ENCODE assay signal across 13 mouse cellular contexts in the genomic region with DNA sequence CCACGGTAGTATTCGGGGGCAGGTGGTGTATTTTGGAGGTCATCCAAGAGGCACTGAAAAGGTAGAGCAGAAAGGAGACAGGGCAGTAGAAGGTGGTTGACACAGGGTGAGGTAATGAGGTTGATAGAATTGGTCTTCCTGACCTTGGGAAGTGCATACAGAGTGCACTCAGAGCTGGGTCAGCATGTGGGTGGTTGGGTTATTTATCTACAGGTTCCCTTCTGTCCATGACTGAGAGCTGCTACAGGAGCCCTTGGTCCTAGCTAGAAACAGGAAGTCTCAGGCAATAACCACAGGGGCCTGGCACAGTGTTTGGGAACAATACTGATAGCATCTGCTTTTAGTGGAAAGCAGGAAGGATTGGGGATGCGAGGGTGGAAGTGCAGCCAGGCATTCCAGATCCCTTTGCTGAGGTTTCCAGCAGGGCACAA. TPM values are rescaled to one million over a fixed set of nuclear protein-coding genes. Genes with fewer than 3 reads are reported as not detected.
DNase-seq lines count a peak whose midpoint lies in the region; ATAC-seq and TF ChIP-seq lines count a peak whose summit lies in the region.
"Had no signal": no experiment of that assay in that cellular context is flagged by ENCODE, and none has a peak within 500 bp of the region (broad histone marks: within the 10 kb centered on the region; RNA-seq: fewer than 3 reads in every experiment).

No protein-coding gene starts in this region.

- DNase-seq in heart, postnatal 36 days, result no peak
- peak; percentile 48 for DNase-seq in ovary, adult 18-20 months (ENCODE audit: low spot score)
- DNase-seq in ovary, postnatal 10 days (ENCODE audit: low spot score), result no peak
- no peak for DNase-seq in stomach, postnatal 0 days (ENCODE audit: low spot score)
- no peak for DNase-seq in urinary bladder, adult 2 months (ENCODE audit: low spot score)
- DNase-seq: thymus, adult 2 months had no signal

- no peak overlapping the region for H3K4me2 ChIP-seq in heart, embryonic 13.5 days
- no peak overlapping the region for H3K4me2 ChIP-seq in stomach, postnatal 0 days (replicated peaks; ENCODE audit: low read depth)
- no peak overlapping the region for H3K4me2 ChIP-seq in intestine, embryonic 16.5 days (ENCODE audit: low read depth, low read length)
- H3K4me2 ChIP-seq: intestine, embryonic 15.5 days had no signal

- no peak for TF ChIP-seq EP300 in stomach, postnatal 0 days (optimal IDR thresholded peaks at IDR 0.05)

- H3K4me1 ChIP-seq in heart, embryonic 13.5 days, result peaks cover 17% of the 10 kb centered on the region
- H3K4me1 ChIP-seq in stomach, postnatal 0 days (replicated peaks; ENCODE audit: control insufficient read depth, insufficient read depth), result no peaks in the 10 kb centered on the region
- H3K4me1 ChIP-seq in intestine, embryonic 16.5 days (ENCODE audit: control insufficient read depth, insufficient read depth, low read length), result no peaks in the 10 kb centered on the region
- H3K4me1 ChIP-seq: intestine, embryonic 15.5 days had no signal

- intact Hi-C loops in heart, postnatal 36 days (cut with DNase I), result no loop called here

- no peak for TF ChIP-seq CTCF in stomach, postnatal 0 days (IDR thresholded peaks at IDR 0.05; ENCODE audit: low read depth)

- ATAC-seq in heart, embryonic 13.5 days (ENCODE audit: extremely low read depth, insufficient number of reproducible peaks, low FRiP score, low TSS enrichment), result no peak
- peak; percentile 29 to 71; a peak in 3 of 4 replicates for ATAC-seq in hematopoietic stem cell, adult 5-6 weeks (replicated peaks in 1 of 2; ENCODE audit: insufficient read depth in 1 of 2, low FRiP score in 2 of 2, low TSS enrichment in 1 of 2, low read depth in 1 of 2, poor library complexity in 2 of 2, severe bottlenecking in 2 of 2)
- ATAC-seq in stomach, postnatal 0 days (ENCODE audit: low FRiP score, low TSS enrichment), result peak; percentile 47; the same call in 1 of the 2 replicates
- ATAC-seq in intestine, embryonic 16.5 days, result no peak
- ATAC-seq: intestine, embryonic 15.5 days; midbrain, embryonic 16.5 days had no signal

- no peak overlapping the region for H3K9ac ChIP-seq in heart, embryonic 13.5 days
- H3K9ac ChIP-seq in stomach, postnatal 0 days (ENCODE audit: low read length), result no peak overlapping the region
- H3K9ac ChIP-seq in intestine, embryonic 16.5 days (ENCODE audit: low read depth, low read length), result no peak overlapping the region
- H3K9ac ChIP-seq: intestine, embryonic 15.5 days had no signal

- no peaks in the 10 kb centered on the region for H3K9me3 ChIP-seq in heart, embryonic 13.5 days
- no peaks in the 10 kb centered on the region for H3K9me3 ChIP-seq in stomach, postnatal 0 days (ENCODE audit: control insufficient read depth, low read length)
- H3K9me3 ChIP-seq in intestine, embryonic 16.5 days (ENCODE audit: control insufficient read depth, low read length), result no peaks in the 10 kb centered on the region
- H3K9me3 ChIP-seq: intestine, embryonic 15.5 days had no signal

- no peaks in the 10 kb centered on the region for H3K27me3 ChIP-seq in heart, embryonic 13.5 days (replicated peaks)
- H3K27me3 ChIP-seq in stomach, postnatal 0 days (ENCODE audit: control insufficient read depth, insufficient read depth, low read length), result no peaks in the 10 kb centered on the region
- no peaks in the 10 kb centered on the region for H3K27me3 ChIP-seq in intestine, embryonic 16.5 days (replicated peaks; ENCODE audit: control insufficient read depth, insufficient read depth, low read length)
- H3K27me3 ChIP-seq: intestine, embryonic 15.5 days had no signal

- H3K4me3 ChIP-seq in heart, embryonic 13.5 days, result no peak overlapping the region
- no peak overlapping the region for H3K4me3 ChIP-seq in stomach, postnatal 0 days (ENCODE audit: low read depth, low read length)
- H3K4me3 ChIP-seq in intestine, embryonic 16.5 days (ENCODE audit: low read length), result no peak overlapping the region
- H3K4me3 ChIP-seq: intestine, embryonic 15.5 days had no signal

- WGBS in heart, embryonic 13.5 days, result 34% methylated on average over 3 of the region's 3 CpGs
- WGBS in stomach, postnatal 0 days, result 41% methylated on average over 3 of the region's 3 CpGs
- WGBS in intestine, embryonic 16.5 days, result 38% methylated on average over 3 of the region's 3 CpGs

- no peaks in the 10 kb centered on the region for H3K36me3 ChIP-seq in heart, embryonic 13.5 days
- no peaks in the 10 kb centered on the region for H3K36me3 ChIP-seq in stomach, postnatal 0 days (ENCODE audit: control insufficient read depth, insufficient read depth, low read length)
- H3K36me3 ChIP-seq in intestine, embryonic 16.5 days (ENCODE audit: control insufficient read depth, insufficient read depth, low read length), result no peaks in the 10 kb centered on the region
- H3K36me3 ChIP-seq: intestine, embryonic 15.5 days had no signal

- peak overlapping the region; percentile 66 for H3K27ac ChIP-seq in heart, embryonic 13.5 days (replicated peaks)
- no peak overlapping the region for H3K27ac ChIP-seq in stomach, postnatal 0 days (replicated peaks)
- no peak overlapping the region for H3K27ac ChIP-seq in intestine, embryonic 16.5 days (ENCODE audit: low read length)
- H3K27ac ChIP-seq: intestine, embryonic 15.5 days had no signal

RNA-seq across cellular contexts. Expression of a gene that starts 2.9 kb away (rescaled TPM):
- not detected in 2 replicates for polyA plus RNA-seq in heart, embryonic 13.5 days (2015; fragmentation: Nextera tagmentation; extraction: Ambion mirVana)
- not detected for total RNA-seq in heart, postnatal 36 days (2021)
- total RNA-seq in hematopoietic stem cell, adult 5-6 weeks (2017), result not detected in 2 replicates
- polyA plus RNA-seq in stomach, postnatal 0 days (2015; fragmentation: Nextera tagmentation; extraction: Ambion mirVana), result 35.6 and 46.3 TPM in 2 replicates
- polyA plus RNA-seq in intestine, embryonic 16.5 days (2015; fragmentation: Nextera tagmentation; extraction: Ambion mirVana), result 0.39 TPM in 1 of 2 replicates, not detected in the other
- not detected in 2 replicates for polyA plus RNA-seq in urinary bladder, adult 2 months (2012; rRNA removed)
- total RNA-seq: gastrocnemius, adult 18-20 months had no signal
- polyA plus RNA-seq: intestine, embryonic 15.5 days; limb, embryonic 14.5 days; midbrain, embryonic 16.5 days had no signal

RNA-seq across cellular contexts. Expression of a gene that starts 12.3 kb away (rescaled TPM):
- polyA plus RNA-seq in heart, embryonic 13.5 days (2015; fragmentation: Nextera tagmentation; extraction: Ambion mirVana), result not detected in 2 replicates
- total RNA-seq in heart, postnatal 36 days (2021), result not detected
- not detected in 2 replicates for total RNA-seq in hematopoietic stem cell, adult 5-6 weeks (2017)
- 0.25 TPM in 1 of 2 replicates, not detected in the other for polyA plus RNA-seq in stomach, postnatal 0 days (2015; fragmentation: Nextera tagmentation; extraction: Ambion mirVana)
- polyA plus RNA-seq in intestine, embryonic 16.5 days (2015; fragmentation: Nextera tagmentation; extraction: Ambion mirVana), result 0.44 TPM in 1 of 2 replicates, not detected in the other
- not detected in 2 replicates for polyA plus RNA-seq in urinary bladder, adult 2 months (2012; rRNA removed)
- total RNA-seq: gastrocnemius, adult 18-20 months had no signal
- polyA plus RNA-seq: intestine, embryonic 15.5 days; limb, embryonic 14.5 days; midbrain, embryonic 16.5 days; thymus, adult 2 months had no signal

RNA-seq across cellular contexts. Expression of a gene that starts 18.4 kb away (rescaled TPM):
- not detected in 2 replicates for polyA plus RNA-seq in heart, embryonic 13.5 days (2015; fragmentation: Nextera tagmentation; extraction: Ambion mirVana)
- not detected for total RNA-seq in heart, postnatal 36 days (2021)
- total RNA-seq in hematopoietic stem cell, adult 5-6 weeks (2017), result not detected in 2 replicates
- 0.17 TPM in 1 of 2 replicates, not detected in the other for polyA plus RNA-seq in stomach, postnatal 0 days (2015; fragmentation: Nextera tagmentation; extraction: Ambion mirVana)
- not detected in 2 replicates for polyA plus RNA-seq in intestine, embryonic 16.5 days (2015; fragmentation: Nextera tagmentation; extraction: Ambion mirVana)
- not detected in 2 replicates for polyA plus RNA-seq in urinary bladder, adult 2 months (2012; rRNA removed)
- total RNA-seq: gastrocnemius, adult 18-20 months had no signal
- polyA plus RNA-seq: intestine, embryonic 15.5 days; limb, embryonic 14.5 days; midbrain, embryonic 16.5 days; thymus, adult 2 months had no signal

RNA-seq across cellular contexts. Expression of a gene that starts 19.7 kb away (rescaled TPM):
- not detected in 2 replicates for polyA plus RNA-seq in heart, embryonic 13.5 days (2015; fragmentation: Nextera tagmentation; extraction: Ambion mirVana)
- total RNA-seq in heart, postnatal 36 days (2021), result not detected
- total RNA-seq in hematopoietic stem cell, adult 5-6 weeks (2017), result not detected in 2 replicates
- polyA plus RNA-seq in stomach, postnatal 0 days (2015; fragmentation: Nextera tagmentation; extraction: Ambion mirVana), result not detected in 2 replicates
- not detected in 2 replicates for polyA plus RNA-seq in intestine, embryonic 16.5 days (2015; fragmentation: Nextera tagmentation; extraction: Ambion mirVana)
- not detected in 2 replicates for polyA plus RNA-seq in urinary bladder, adult 2 months (2012; rRNA removed)
- total RNA-seq: gastrocnemius, adult 18-20 months had no signal
- polyA plus RNA-seq: intestine, embryonic 15.5 days; limb, embryonic 14.5 days; midbrain, embryonic 16.5 days; thymus, adult 2 months had no signal

RNA-seq across cellular contexts. Expression of a gene that starts 30.2 kb away (rescaled TPM):
- polyA plus RNA-seq in heart, embryonic 13.5 days (2015; fragmentation: Nextera tagmentation; extraction: Ambion mirVana), result not detected in 2 replicates
- not detected for total RNA-seq in heart, postnatal 36 days (2021)
- not detected in 2 replicates for total RNA-seq in hematopoietic stem cell, adult 5-6 weeks (2017)
- polyA plus RNA-seq in stomach, postnatal 0 days (2015; fragmentation: Nextera tagmentation; extraction: Ambion mirVana), result 0.98 and 1.2 TPM in 2 replicates
- not detected in 2 replicates for polyA plus RNA-seq in intestine, embryonic 16.5 days (2015; fragmentation: Nextera tagmentation; extraction: Ambion mirVana)
- polyA plus RNA-seq in urinary bladder, adult 2 months (2012; rRNA removed), result not detected in 2 replicates
- total RNA-seq: gastrocnemius, adult 18-20 months had no signal
- polyA plus RNA-seq: intestine, embryonic 15.5 days; limb, embryonic 14.5 days; midbrain, embryonic 16.5 days; thymus, adult 2 months had no signal

Comparison
In these comparisons a context has a peak if more than half of its experiments do, and no peak if none do; other contexts are left out.
1. ATAC-seq: peak in hematopoietic stem cell, adult 5-6 weeks (2 of 2) and stomach, postnatal 0 days (single experiment); none in heart, embryonic 13.5 days (single experiment) and intestine, embryonic 16.5 days (single experiment).
2. RNA of a gene that starts 2.9 kb away (polyA plus RNA-seq): 35.6 to 46.3 TPM in stomach, postnatal 0 days; 0.39 TPM in intestine, embryonic 16.5 days, not detected in heart, embryonic 13.5 days and not detected in urinary bladder, adult 2 months; every median in the first group is over 10 times any median in the second.